Mouse (Mus musculus): Measurements from ENCODE around the gene Hmgb3.
"Not testable (repeated sequence)": the region's sequence is repeated elsewhere in the genome, so short reads cannot be mapped to it uniquely, and the experiment has no call there.

The Hmgb3 gene

GRCm38 (mm10) chrX:71555415-71556114 is at the start of gene Hmgb3:
Gene Hmgb3, plus strand, starts transcription at chrX:71555918.
- DNase-seq, result peak; percentile 85 to 91

GRCm38 (mm10) chrX:71506591-71506990 is 49.1 kb upstream of the Hmgb3 start:
- not testable (repeated sequence) for DNase-seq

DNA sequence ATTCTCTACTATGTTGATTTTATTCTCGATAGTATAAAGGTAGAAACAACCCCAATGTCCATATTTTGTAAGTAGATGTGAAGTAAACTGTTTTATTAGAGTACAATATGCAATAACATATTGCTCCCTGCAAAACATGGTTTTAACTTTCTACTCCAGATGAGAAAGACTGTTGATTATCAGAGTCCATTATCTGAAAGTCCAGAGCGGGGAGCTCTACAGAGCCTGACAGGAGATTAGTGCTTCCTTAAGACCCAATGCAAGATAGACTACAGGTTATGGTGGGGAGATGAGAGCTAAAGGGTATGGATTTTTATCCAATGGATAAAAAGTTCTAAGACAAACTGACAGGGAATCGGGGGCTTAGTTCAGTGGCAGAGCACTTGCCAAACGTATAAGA is 36.5 kb upstream of the Hmgb3 start:
- no peak for DNase-seq

GRCm38 (mm10) chrX:71522889-71523288 is 32.8 kb upstream of the Hmgb3 start:
- no peak for DNase-seq

DNA sequence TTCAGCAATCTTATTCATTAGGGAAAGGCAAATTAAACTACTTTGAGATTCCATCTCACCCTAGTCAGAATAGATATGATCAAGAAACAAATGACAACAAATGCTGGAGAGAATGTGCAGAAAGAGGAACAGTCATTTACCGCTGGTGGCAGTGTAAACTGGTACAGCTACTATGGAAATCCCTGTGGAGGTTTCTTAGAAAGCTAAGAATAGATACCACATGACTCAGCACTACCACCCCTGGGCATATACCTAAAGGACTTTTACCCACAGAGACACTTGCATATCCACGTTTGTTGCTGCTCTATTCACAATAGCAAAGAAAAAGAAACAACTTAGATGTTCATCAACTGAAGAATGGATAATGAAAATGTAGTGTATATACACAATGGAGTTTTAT is 31.4 kb upstream of the Hmgb3 start:
- no peak for DNase-seq

GRCm38 (mm10) chrX:71525593-71526299 is 30.0 kb upstream of the Hmgb3 start:
- no peak for DNase-seq

GRCm38 (mm10) chrX:71527461-71527860 is 28.3 kb upstream of the Hmgb3 start:
- no peak for DNase-seq

DNA sequence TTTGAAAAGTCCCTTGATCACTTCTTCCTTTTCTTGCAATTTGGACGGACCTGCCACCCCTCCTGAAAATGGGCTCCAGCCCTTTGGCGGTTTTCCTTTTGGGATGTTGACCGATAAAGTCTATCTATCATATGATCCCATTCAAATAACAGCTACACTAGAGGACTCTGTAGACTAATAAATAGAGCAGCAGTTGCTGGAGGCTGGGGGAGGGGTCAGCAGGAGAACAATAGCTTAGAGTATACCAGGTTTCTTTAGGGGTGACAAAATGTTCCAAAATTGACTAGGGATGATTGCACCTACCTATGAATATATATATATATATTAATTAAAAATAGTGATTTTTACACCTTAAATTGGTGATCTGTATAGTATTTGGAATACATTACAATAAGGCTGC is 27.6 kb upstream of the Hmgb3 start:
- DNase-seq, result peak; percentile 7 to 13

DNA sequence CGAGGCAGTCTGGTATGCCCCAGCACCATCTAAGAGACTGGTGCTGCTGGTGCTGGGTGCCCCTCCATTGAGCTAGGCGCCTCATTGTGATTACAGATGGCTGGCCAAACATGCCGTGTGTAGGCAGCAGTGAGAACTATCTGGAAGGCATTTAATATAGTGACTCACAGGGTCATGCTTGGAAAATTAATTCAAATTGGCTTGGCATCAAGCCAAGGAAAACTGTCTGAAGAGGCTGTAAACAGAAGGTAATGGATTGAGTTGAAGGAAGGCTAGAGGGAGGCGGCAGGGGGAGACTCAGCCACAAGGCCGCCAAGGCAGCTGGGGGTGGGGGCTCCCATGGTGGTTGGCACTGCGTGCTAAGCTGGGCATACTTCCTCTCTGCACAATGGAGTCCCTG is 27.1 kb upstream of the Hmgb3 start:
- peak; percentile 61 to 62 for DNase-seq

GRCm38 (mm10) chrX:71532635-71533034 is 23.1 kb upstream of the Hmgb3 start:
- DNase-seq, result no peak

DNA sequence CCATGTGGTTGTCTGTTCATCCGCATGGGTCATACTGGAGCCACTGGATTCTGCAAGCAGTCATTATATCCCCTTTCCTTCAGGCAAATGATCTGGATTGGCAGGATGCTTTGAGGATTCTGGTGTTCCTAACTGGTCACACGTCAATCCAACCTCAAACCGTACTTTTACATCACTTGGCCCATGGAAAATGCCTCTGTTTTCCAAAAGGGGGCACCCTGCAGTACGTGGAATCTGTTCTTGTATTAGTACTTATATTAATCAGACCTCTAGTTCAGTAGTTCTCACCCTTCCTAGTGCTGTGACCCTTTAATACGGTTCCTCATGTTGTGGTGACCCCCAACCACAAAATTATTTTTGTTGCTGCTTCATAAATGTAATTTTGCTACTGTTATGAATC is 21.6 kb upstream of the Hmgb3 start:
- no peak for DNase-seq

- no peak for DNase-seq
These were observed 17.9 kb upstream of the Hmgb3 start for GRCm38 (mm10) chrX:71537791-71538190.

- peak; percentile 57 to 58 for DNase-seq
These were observed 14.8 kb upstream of the Hmgb3 start for GRCm38 (mm10) chrX:71540821-71541510.

GRCm38 (mm10) chrX:71544731-71545130 is 11.0 kb upstream of the Hmgb3 start:
- peak in 1 of 2 experiments; percentile 10 for DNase-seq

DNA sequence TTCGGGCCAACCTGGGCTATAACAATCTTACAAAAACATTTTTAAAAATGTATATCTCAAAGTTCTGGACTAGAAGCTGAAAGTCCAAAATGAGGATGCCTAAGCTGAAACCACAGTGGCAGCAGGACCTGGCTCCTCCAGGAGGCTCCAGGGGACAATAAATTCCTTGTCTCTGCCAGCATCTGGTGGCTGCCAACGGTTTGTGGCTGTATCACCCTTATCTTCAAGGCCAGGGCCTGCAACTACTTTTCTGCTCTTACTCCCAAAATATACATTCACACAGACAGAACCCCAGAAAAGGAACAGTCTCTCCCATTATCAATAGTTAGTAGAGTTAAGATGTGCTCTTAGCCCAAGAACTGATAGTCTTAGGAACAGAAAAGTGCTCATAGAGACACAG is 10.6 kb upstream of the Hmgb3 start:
- DNase-seq, result no peak

GRCm38 (mm10) chrX:71556115-71556941 is 610 bp downstream of the Hmgb3 start:
- peak; percentile 43 to 53 for DNase-seq

DNA sequence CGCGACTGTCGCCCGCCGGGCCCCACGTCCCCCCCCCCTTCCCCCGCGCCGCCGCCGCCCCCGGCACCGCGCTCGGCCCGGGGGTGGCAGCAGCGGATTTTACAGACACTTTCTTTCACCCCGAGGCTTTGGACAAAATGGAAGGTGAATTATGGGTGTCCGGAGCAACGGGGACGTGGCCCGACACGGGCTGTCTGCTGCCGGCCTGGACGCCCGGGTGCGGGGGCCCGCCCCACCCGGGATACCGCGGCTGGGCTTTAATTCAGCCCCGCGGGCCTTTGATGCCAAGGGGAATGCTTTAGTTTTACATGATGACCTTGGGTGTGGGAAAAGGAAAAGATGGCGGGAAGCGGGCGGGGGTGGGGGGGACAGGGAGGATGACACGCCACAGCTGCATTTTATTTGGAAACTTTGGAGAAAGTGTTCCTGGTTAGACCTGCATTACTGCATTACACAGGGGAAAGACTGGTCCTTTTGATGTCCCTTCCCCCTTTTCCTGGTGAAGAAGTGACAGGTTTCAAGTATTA is 1.3 kb downstream of the Hmgb3 start:
- peak in 1 of 2 experiments; percentile 44 for DNase-seq

DNA sequence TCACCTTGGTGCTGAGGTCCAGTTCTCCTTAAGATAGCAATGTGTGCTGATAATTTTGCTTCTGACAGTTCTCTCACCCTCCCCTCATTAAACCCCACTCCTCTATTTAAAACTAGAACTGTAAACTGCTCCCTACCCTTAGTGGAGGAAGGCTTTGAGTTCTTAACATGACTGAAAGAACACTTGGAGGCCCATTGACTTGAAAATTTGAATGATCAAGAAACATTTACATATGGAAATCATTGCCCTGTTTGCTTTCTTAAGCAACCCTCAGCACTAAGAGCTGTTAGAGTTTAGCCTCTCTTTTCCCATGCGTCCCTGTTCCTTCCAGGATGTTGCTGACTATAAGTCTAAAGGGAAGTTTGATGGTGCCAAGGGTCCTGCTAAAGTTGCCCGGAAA is 3.6 kb downstream of the Hmgb3 start:
- no peak for DNase-seq

DNA sequence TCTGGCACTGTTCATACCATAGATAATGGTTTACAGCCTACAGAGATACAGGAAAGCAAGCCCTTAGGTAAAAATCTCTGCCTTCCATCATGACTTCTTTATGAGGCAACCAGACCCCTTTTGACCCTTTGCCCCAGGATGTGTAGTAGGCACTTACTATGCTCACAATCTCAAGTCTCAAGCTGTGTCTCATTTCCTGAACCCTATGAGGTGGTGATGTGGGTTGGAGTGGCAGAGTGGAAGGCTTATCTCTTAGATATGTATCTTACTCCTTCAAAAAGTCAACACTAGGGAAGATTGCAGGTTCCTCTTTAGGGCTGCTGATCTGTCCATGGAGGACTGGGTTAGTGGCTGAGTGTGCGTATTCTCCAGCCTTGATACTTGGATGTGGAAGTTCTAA is 5.1 kb downstream of the Hmgb3 start:
- no peak for DNase-seq

- DNase-seq, result no peak
These were observed 17.6 kb downstream of the Hmgb3 start for GRCm38 (mm10) chrX:71573132-71573900.

DNA sequence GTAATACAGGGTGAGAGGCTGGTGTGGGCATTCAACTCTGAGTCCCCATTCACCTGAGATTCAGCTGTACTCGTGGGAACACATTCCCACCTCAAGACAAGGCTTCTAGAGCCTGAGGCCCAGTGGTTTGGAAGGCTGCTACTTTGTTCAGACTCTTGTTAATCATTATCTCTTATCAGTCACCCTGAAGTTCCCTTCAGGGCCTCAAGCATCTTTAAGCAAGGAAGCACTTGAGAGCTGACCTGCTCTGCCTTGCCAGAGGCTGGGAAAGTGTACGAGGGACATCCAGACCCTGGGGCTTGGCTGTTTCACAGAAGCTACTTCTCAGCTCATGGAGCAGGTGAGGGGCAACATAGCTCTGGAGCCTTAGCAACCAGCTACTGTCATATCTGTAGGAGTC is 19.8 kb downstream of the Hmgb3 start:
- DNase-seq, result no peak

- DNase-seq, result no peak
These were observed 33.5 kb downstream of the Hmgb3 start for GRCm38 (mm10) chrX:71589181-71589580.
